Mouse (Mus musculus): ENCODE data around the gene Ppp1r12b.

- no peak for TF ChIP-seq POLR2A (IDR thresholded peaks at IDR 0.05; ENCODE audit: extremely low read depth, insufficient read depth, low read length)
- TF ChIP-seq CTCF (IDR thresholded peaks at IDR 0.05; ENCODE audit: low read depth, low read length): no peak
These were observed 178.4 kb downstream of the Ppp1r12b start for GRCm38 (mm10) chr1:134777201-134777885.

Measured in liver, adult 2 months (tissue).